Mouse (Mus musculus) limb, embryonic 15.5 days (tissue): ENCODE data around the gene Cfap77. TPM values are rescaled to one million over a fixed set of nuclear protein-coding genes. Genes with fewer than 3 reads are reported as not detected.

Source experiments
- ATAC-seq: fragments of 200-750 bp; cut with Nextera tagmentation; 2 replicates; pipeline ENCODE4 v1.8.0; 2017; ENCODE audit warnings: low read depth, moderate TSS enrichment; ENCODE audit not compliant: insufficient number of reproducible peaks, low FRiP score, low TSS enrichment
- H3K27ac ChIP-seq: fragments of 300-500 bp; sonication (generic); 2 replicates; pipeline ENCODE4 v1.5.1; 2015; ENCODE audit warnings: moderate library complexity, mild to moderate bottlenecking, inconsistent platforms
- H3K27me3 ChIP-seq: fragments of 300-500 bp; sonication (generic); 2 replicates; pipeline ENCODE4 v1.6.1; 2015; ENCODE audit warnings: inconsistent platforms
- H3K36me3 ChIP-seq: fragments of 300-500 bp; sonication (generic); 2 replicates; pipeline ENCODE4 v1.6.1; 2015; ENCODE audit warnings: inconsistent platforms
- H3K4me1 ChIP-seq: fragments of 300-500 bp; sonication (generic); 2 replicates; pipeline ENCODE4 v1.6.1; 2015; ENCODE audit warnings: inconsistent platforms
- H3K4me2 ChIP-seq: fragments of 300-500 bp; sonication (generic); 2 replicates; pipeline ENCODE4 v1.6.1; 2015; ENCODE audit warnings: mild to moderate bottlenecking, inconsistent platforms
- H3K4me3 ChIP-seq: fragments of 300-500 bp; sonication (generic); 2 replicates; pipeline ENCODE4 v1.5.1; 2015; ENCODE audit warnings: mild to moderate bottlenecking, inconsistent platforms
- H3K9ac ChIP-seq: fragments of 300-500 bp; sonication (generic); 2 replicates; pipeline ENCODE4 v1.6.1; 2015; ENCODE audit warnings: inconsistent platforms
- H3K9me3 ChIP-seq: fragments of 300-500 bp; sonication (generic); 2 replicates; pipeline ENCODE4 v1.6.1; 2016; ENCODE audit warnings: inconsistent platforms
- WGBS: fragments of 180-500 bp; shearing (Covaris S2); methylation state at CpG from one replicate; pipeline ENCODE4 v1.1.7; 2015; 5-methylcytosine and 5-hydroxymethylcytosine counted together
- polyA plus RNA-seq: library from polyadenylated mRNA; unstranded; fragments of >200 nt; fragmentation: Nextera tagmentation; extraction: Ambion mirVana; gene quantifications from 2 replicates; pipeline ENCODE4 v1.2.1, GENCODE M21; 2015

The Cfap77 gene
- polyA plus RNA-seq, 1 experiment from 2014 or later: 0.29 TPM

DNA sequence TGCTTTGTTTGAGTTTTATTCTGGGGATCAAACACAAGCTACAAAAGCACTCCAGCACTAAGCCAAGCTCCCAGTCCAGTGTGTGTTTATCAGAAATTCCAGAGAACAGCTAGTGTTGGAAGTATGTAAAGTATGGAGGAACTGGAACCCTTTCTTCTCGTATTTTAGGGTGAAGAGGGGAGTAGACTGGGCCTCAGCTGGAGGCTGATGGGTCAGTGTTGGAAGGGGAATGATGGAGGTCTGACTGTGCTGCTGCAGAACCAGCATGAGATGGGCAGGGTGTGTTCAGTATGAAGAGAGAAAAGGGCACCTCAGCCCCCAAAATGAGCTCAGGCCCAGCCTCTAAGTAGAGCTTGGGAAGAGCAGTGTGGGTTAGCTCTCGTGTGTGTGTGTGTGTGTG, 21.4 kb upstream of the Cfap77 start:
- Histone ChIP-seq H3K27ac (no peak overlapping the region), H3K9ac (no peak overlapping the region), H3K9me3 (no peaks in the 10 kb centered on the region), H3K4me3 (no peak overlapping the region), H3K4me2 (no peak overlapping the region), H3K27me3 (no peaks in the 10 kb centered on the region), H3K36me3 (peaks cover 82% of the 10 kb centered on the region), H3K4me1 (no peaks in the 10 kb centered on the region)
- 84% methylated on average over 2 of the region's 2 CpGs for WGBS
- ATAC-seq: no peak

- H3K9ac ChIP-seq: no peak overlapping the region
- no peaks in the 10 kb centered on the region for H3K9me3 ChIP-seq
- no peak overlapping the region for H3K27ac ChIP-seq
- 91% methylated on average over 11 of the region's 11 CpGs for WGBS
- H3K4me3 ChIP-seq: no peak overlapping the region
- no peak overlapping the region for H3K4me2 ChIP-seq
- ATAC-seq: no peak
- H3K36me3 ChIP-seq: peaks cover 82% of the 10 kb centered on the region
- no peaks in the 10 kb centered on the region for H3K4me1 ChIP-seq
- no peaks in the 10 kb centered on the region for H3K27me3 ChIP-seq
These were observed 20.6 kb upstream of the Cfap77 start for GRCm38 (mm10) chr2:29075331-29076070.

DNA sequence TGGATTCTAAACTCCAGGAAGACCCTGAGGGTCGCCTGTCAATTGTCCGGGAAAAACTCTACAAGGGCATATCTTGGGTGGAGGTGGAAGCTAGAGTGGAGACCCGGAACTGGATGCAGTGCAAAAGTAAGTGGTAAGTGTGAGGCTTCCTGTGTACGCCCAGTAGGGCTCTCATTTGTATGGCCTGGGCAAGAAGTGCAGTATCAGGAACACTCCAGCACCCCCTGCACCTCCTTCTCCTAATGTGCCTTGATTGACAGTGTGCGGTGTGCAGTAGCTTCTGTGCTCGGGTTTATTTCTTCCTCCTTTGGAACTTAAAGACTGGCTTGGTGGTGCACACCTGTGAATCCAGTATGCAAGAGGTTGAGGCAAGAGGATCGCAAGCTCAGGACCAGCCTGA, 19.8 kb upstream of the Cfap77 start:
- Histone ChIP-seq H3K4me2 (no peak overlapping the region), H3K9ac (no peak overlapping the region), H3K9me3 (no peaks in the 10 kb centered on the region), H3K27me3 (no peaks in the 10 kb centered on the region), H3K4me1 (no peaks in the 10 kb centered on the region), H3K27ac (no peak overlapping the region), H3K36me3 (peaks cover 81% of the 10 kb centered on the region), H3K4me3 (no peak overlapping the region)
- ATAC-seq: no peak
- WGBS: 91% methylated on average over 7 of the region's 7 CpGs

- Histone ChIP-seq H3K9me3 (no peaks in the 10 kb centered on the region), H3K4me1 (peaks cover 5% of the 10 kb centered on the region), H3K27ac (no peak overlapping the region), H3K9ac (no peak overlapping the region), H3K36me3 (peaks cover 41% of the 10 kb centered on the region), H3K4me3 (no peak overlapping the region), H3K4me2 (no peak overlapping the region), H3K27me3 (no peaks in the 10 kb centered on the region)
- no peak for ATAC-seq
- WGBS: 54% methylated on average over 7 of the region's 7 CpGs
These were observed 11.5 kb upstream of the Cfap77 start for GRCm38 (mm10) chr2:29066410-29066809.

- H3K36me3 ChIP-seq: peaks cover 35% of the 10 kb centered on the region
- H3K4me2 ChIP-seq: no peak overlapping the region
- H3K9me3 ChIP-seq: no peaks in the 10 kb centered on the region
- H3K9ac ChIP-seq: no peak overlapping the region
- H3K4me1 ChIP-seq: peaks cover 11% of the 10 kb centered on the region
- no peak for ATAC-seq
- H3K27ac ChIP-seq: no peak overlapping the region
- H3K4me3 ChIP-seq: no peak overlapping the region
- WGBS: 93% methylated on average over 6 of the region's 6 CpGs
- no peaks in the 10 kb centered on the region for H3K27me3 ChIP-seq
These were observed 10.9 kb upstream of the Cfap77 start for GRCm38 (mm10) chr2:29065796-29066195.

DNA sequence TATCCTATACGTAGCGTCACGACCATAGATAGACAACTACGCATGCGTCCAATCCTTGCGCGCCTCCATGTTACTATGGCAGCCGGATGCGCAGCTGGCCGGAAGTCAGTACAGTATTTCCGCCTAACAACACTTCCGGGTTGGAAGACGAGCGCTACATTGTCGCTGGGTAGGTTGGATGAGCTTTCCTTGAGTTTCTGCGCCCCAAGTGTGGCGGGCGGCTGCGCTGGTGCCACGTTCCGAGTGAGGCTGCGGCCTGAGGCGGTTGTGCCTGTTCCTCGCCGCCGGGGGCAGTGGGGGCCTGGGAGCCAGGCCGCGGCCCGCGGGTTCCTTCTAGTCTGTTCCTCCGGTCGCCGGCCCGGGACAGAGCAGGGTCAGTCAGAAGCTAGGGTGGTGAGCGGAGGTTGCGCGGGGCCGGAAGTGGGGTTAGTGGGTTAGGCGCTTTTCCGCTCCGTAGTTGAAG, 5.3 kb upstream of the Cfap77 start, which contains the start of gene Ttf1:
Gene Ttf1, plus strand, starts transcription at position 128 of the 463 bp plus-strand sequence.
- H3K27me3 ChIP-seq: peaks cover 10% of the 10 kb centered on the region; the same call in 1 of the 2 replicates
- 0 out of 2 replicates have a peak, but pooled peaks cover under 1% of the 10 kb centered on the region for H3K36me3 ChIP-seq
- H3K4me1 ChIP-seq: peaks cover 11% of the 10 kb centered on the region
- H3K4me3 ChIP-seq: peak within 1 kb of the TSS; percentile 89
- WGBS: under 1% methylated on average over 41 of the region's 41 CpGs
- peak within 1 kb of the TSS; percentile 96 for H3K27ac ChIP-seq
- no peaks in the 10 kb centered on the region for H3K9me3 ChIP-seq
- peak within 1 kb of the TSS; percentile 66 for H3K4me2 ChIP-seq
- ATAC-seq: peak; percentile 90
- peak within 1 kb of the TSS; percentile 70 for H3K9ac ChIP-seq

DNA sequence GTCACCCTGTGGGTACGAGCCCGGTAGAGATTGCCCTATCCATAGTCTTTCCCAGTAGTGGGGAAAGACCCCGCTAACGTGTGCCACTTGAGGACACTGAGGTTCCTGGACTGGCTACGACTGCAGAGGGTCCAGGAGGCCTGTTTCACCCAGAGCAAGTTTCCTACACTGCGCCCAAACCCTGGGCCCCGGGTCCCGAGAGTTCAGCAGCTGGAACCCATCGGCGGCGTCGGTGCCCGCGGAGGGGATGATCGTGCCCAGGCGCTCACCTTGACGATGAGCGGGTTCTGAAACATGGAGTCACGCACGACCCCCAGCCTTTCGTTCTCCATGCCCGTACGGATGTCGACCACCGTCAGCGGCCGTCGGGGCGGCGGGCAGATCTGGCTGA, 326 bp downstream of the Cfap77 start:
- no peaks in the 10 kb centered on the region for H3K36me3 ChIP-seq
- no peak for ATAC-seq

DNA sequence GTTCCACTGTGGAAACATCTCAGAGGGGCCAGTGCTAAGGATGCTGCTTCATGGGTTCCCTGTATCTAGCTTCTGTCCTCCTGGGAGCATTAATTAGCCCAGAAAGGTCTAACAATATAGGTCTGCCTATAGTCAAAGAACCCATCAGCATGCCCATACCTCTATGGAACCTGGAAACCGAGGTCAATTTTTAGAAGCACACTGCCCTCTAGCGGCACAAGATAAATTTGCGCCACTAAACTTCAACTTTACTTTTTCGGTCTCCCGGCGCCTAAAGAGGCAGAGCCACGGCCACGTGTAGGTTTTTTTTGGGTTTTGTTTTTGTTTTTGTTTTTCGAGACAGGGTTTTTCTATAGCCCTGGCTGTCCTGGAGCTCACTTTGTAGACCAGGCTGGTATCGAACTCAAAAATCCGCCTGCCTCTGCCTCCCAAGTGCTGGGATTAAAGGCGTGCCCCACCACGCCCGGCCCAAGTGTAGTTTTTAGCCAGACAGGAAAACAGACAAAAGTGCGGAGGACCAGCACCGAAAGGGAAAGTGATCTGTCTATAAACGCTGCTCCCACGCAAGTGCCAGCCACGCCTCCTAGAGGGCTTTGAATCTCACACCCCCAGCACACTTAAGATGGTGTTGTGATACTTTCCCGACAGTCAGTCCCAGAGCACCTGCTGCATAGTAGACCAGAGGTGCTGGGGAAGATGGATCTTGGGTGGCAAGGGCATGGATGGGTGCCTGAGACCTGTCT, 893 bp downstream of the Cfap77 start:
- peaks cover 34% of the 10 kb centered on the region for H3K27me3 ChIP-seq
- H3K4me3 ChIP-seq: peak overlapping the region; percentile 47
- WGBS: 3% methylated on average over 20 of the region's 20 CpGs
- peak overlapping the region; percentile 43; the same call in 1 of the 2 replicates for H3K9ac ChIP-seq
- H3K4me1 ChIP-seq: peaks cover 10% of the 10 kb centered on the region
- peak overlapping the region; percentile 79 for H3K4me2 ChIP-seq
- H3K9me3 ChIP-seq: no peaks in the 10 kb centered on the region
- ATAC-seq: no peak
- no peaks in the 10 kb centered on the region for H3K36me3 ChIP-seq
- H3K27ac ChIP-seq: no peak overlapping the region

More for the DNA sequence above, 326 bp downstream of the Cfap77 start:
- Histone ChIP-seq H3K4me3 (peak overlapping the region; percentile 47), H3K4me1 (peaks cover 10% of the 10 kb centered on the region), H3K9me3 (no peaks in the 10 kb centered on the region), H3K9ac (peak overlapping the region; percentile 43; the same call in 1 of the 2 replicates), H3K4me2 (peak overlapping the region; percentile 79), H3K27me3 (peaks cover 31% of the 10 kb centered on the region), H3K27ac (no peak overlapping the region)
- WGBS: 1% methylated on average over 30 of the region's 30 CpGs

GRCm38 (mm10) chr2:29052943-29053454, 1.9 kb downstream of the Cfap77 start:
- H3K4me1 ChIP-seq: peaks cover 10% of the 10 kb centered on the region
- H3K36me3 ChIP-seq: no peaks in the 10 kb centered on the region
- H3K4me3 ChIP-seq: no peak overlapping the region
- H3K4me2 ChIP-seq: no peak overlapping the region
- 26% methylated on average over 4 of the region's 4 CpGs for WGBS
- H3K9ac ChIP-seq: no peak overlapping the region
- no peak for ATAC-seq
- no peaks in the 10 kb centered on the region for H3K9me3 ChIP-seq
- H3K27me3 ChIP-seq: peaks cover 34% of the 10 kb centered on the region
- no peak overlapping the region for H3K27ac ChIP-seq

- H3K27ac ChIP-seq: no peak overlapping the region
- 30% methylated on average over 5 of the region's 5 CpGs for WGBS
- peaks cover 36% of the 10 kb centered on the region; the same call in 1 of the 2 replicates for H3K27me3 ChIP-seq
- no peaks in the 10 kb centered on the region for H3K36me3 ChIP-seq
- no peak for ATAC-seq
- H3K4me1 ChIP-seq: peaks cover 10% of the 10 kb centered on the region
- H3K4me2 ChIP-seq: no peak overlapping the region
- H3K9me3 ChIP-seq: no peaks in the 10 kb centered on the region
- no peak overlapping the region for H3K9ac ChIP-seq
- no peak overlapping the region for H3K4me3 ChIP-seq
These were observed 2.9 kb downstream of the Cfap77 start for GRCm38 (mm10) chr2:29051932-29052331.

- 59% methylated on average over 16 of the region's 16 CpGs for WGBS
- Histone ChIP-seq H3K4me1 (no peaks in the 10 kb centered on the region), H3K9me3 (no peaks in the 10 kb centered on the region), H3K27me3 (peaks cover 66% of the 10 kb centered on the region), H3K4me3 (no peak overlapping the region), H3K9ac (no peak overlapping the region), H3K27ac (no peak overlapping the region), H3K36me3 (no peaks in the 10 kb centered on the region), H3K4me2 (no peak overlapping the region)
- no peak for ATAC-seq
These were observed 8.7 kb downstream of the Cfap77 start for GRCm38 (mm10) chr2:29046151-29046550.

- H3K36me3 ChIP-seq: no peaks in the 10 kb centered on the region
- H3K9ac ChIP-seq: no peak overlapping the region
- no peak overlapping the region for H3K4me3 ChIP-seq
- WGBS: 90% methylated on average over 5 of the region's 5 CpGs
- H3K9me3 ChIP-seq: no peaks in the 10 kb centered on the region
- peaks cover 86% of the 10 kb centered on the region for H3K27me3 ChIP-seq
- H3K4me2 ChIP-seq: no peak overlapping the region
- no peaks in the 10 kb centered on the region for H3K4me1 ChIP-seq
- no peak for ATAC-seq
- H3K27ac ChIP-seq: no peak overlapping the region
These were observed 12.7 kb downstream of the Cfap77 start for GRCm38 (mm10) chr2:29042124-29042523.
